In genomic region chr10:21204496-21205085, GRCm38 (mm10) we compare ENCODE assay signal across 27 mouse cellular contexts. TPM values are rescaled to one million over a fixed set of nuclear protein-coding genes. Genes with fewer than 3 reads are reported as not detected.
DNase-seq lines count a peak whose midpoint lies in the region; ATAC-seq lines count a peak whose summit lies in the region.
"Had no signal": no experiment of that assay in that cellular context is flagged by ENCODE, and none has a peak within 500 bp of the region (broad histone marks: within the 10 kb centered on the region; RNA-seq: fewer than 3 reads in every experiment).

No protein-coding gene starts in this region.

- H3K27ac ChIP-seq in liver, embryonic 12.5 days: no peak overlapping the region
- H3K27ac ChIP-seq: embryonic facial prominence, embryonic 13.5 days; forebrain, embryonic 10.5 days; forebrain, embryonic 15.5 days; hindbrain, embryonic 10.5 days; hindbrain, embryonic 15.5 days; intestine, embryonic 15.5 days; layer of hippocampus, adult 2 months; liver, embryonic 13.5 days; midbrain, embryonic 13.5 days; stomach, postnatal 0 days had no signal

- H3K9me3 ChIP-seq in liver, embryonic 12.5 days (replicated peaks): no peaks in the 10 kb centered on the region
- H3K9me3 ChIP-seq: embryonic facial prominence, embryonic 13.5 days; forebrain, embryonic 10.5 days; forebrain, embryonic 15.5 days; hindbrain, embryonic 10.5 days; hindbrain, embryonic 15.5 days; intestine, embryonic 15.5 days; liver, embryonic 13.5 days; midbrain, embryonic 13.5 days had no signal

- peak; percentile 1 to 46 for DNase-seq in adrenal gland, postnatal 36 days
- no peak for DNase-seq in adrenal gland, postnatal 25 days
- DNase-seq in natural killer cell, adult 2 months (ENCODE audit: low spot score in 2 of 2): peak; percentile 70 to 84
- DNase-seq in c-Kit-positive CD71-positive TER-119-positive erythroid progenitor cells, embryonic 14.5 days (ENCODE audit: low spot score): no peak
- DNase-seq: cerebellum, adult 9-11 months; heart, postnatal 14 days; kidney, adult 2 months; kidney, postnatal 36 days; left cerebral cortex, postnatal 4 days; liver, embryonic 13.5 days; lung, adult 18-20 months; right cerebral cortex, adult 18-20 months; right cerebral cortex, postnatal 4 days had no signal

- no peak overlapping the region for H3K9ac ChIP-seq in liver, embryonic 12.5 days
- H3K9ac ChIP-seq: embryonic facial prominence, embryonic 13.5 days; forebrain, embryonic 15.5 days; hindbrain, embryonic 15.5 days; intestine, embryonic 15.5 days; liver, embryonic 13.5 days; midbrain, embryonic 13.5 days had no signal

- ATAC-seq in CD4-positive, CD25-positive, alpha-beta regulatory T cell, adult 4 months: peak; percentile 40
- ATAC-seq in inflammation-experienced regulatory T-cells, adult 6 months: peak; percentile 61
- no peak for ATAC-seq in liver, embryonic 12.5 days
- ATAC-seq: forebrain, embryonic 15.5 days; intestine, embryonic 15.5 days; lung, postnatal 0 days; midbrain, embryonic 13.5 days had no signal

- WGBS in liver, embryonic 12.5 days (ENCODE audit: insufficient replicate concordance): 36% methylated on average over 10 of the region's 10 CpGs

- H3K4me1 ChIP-seq in liver, embryonic 12.5 days: peaks cover 17% of the 10 kb centered on the region
- H3K4me1 ChIP-seq: embryonic facial prominence, embryonic 13.5 days; forebrain, embryonic 10.5 days; forebrain, embryonic 15.5 days; hindbrain, embryonic 10.5 days; hindbrain, embryonic 15.5 days; intestine, embryonic 15.5 days; midbrain, embryonic 13.5 days had no signal

- H3K27me3 ChIP-seq in liver, embryonic 12.5 days (replicated peaks): no peaks in the 10 kb centered on the region
- H3K27me3 ChIP-seq: CH12.LX; embryonic facial prominence, embryonic 13.5 days; forebrain, embryonic 15.5 days; hindbrain, embryonic 15.5 days; intestine, embryonic 15.5 days; liver, embryonic 13.5 days; midbrain, embryonic 13.5 days had no signal

- no peak overlapping the region for H3K4me3 ChIP-seq in liver, embryonic 12.5 days
- H3K4me3 ChIP-seq: embryonic facial prominence, embryonic 13.5 days; forebrain, embryonic 10.5 days; forebrain, embryonic 15.5 days; hindbrain, embryonic 10.5 days; hindbrain, embryonic 15.5 days; intestine, embryonic 15.5 days; layer of hippocampus, adult 2 months; liver, embryonic 13.5 days; midbrain, embryonic 13.5 days had no signal

- H3K4me2 ChIP-seq in liver, embryonic 12.5 days: no peak overlapping the region
- H3K4me2 ChIP-seq: embryonic facial prominence, embryonic 13.5 days; forebrain, embryonic 15.5 days; hindbrain, embryonic 15.5 days; intestine, embryonic 15.5 days; liver, embryonic 13.5 days; midbrain, embryonic 13.5 days had no signal

- H3K36me3 ChIP-seq in liver, embryonic 12.5 days: no peaks in the 10 kb centered on the region
- H3K36me3 ChIP-seq: embryonic facial prominence, embryonic 13.5 days; forebrain, embryonic 10.5 days; forebrain, embryonic 15.5 days; hindbrain, embryonic 10.5 days; hindbrain, embryonic 15.5 days; intestine, embryonic 15.5 days; liver, embryonic 13.5 days; midbrain, embryonic 13.5 days had no signal

RNA-seq across cellular contexts. Expression of gene Myb, which starts 43.8 kb away (rescaled TPM):
- total RNA-seq in adrenal gland, postnatal 36 days (2021): under 1 TPM; 0.10 to 0.16 TPM
- total RNA-seq in adrenal gland, postnatal 25 days (2021): 0.21 and 0.38 TPM in 2 replicates
- 1 to 10 TPM; 6.6 to 7.6 TPM for polyA plus RNA-seq in CD4-positive, CD25-positive, alpha-beta regulatory T cell, adult 4 months (2017; shearing (Covaris generic))
- 1 to 10 TPM; 6.7 to 8.2 (median 7.3) TPM for polyA plus RNA-seq in inflammation-experienced regulatory T-cells, adult 6 months (2017; shearing (Covaris generic))
- polyA plus RNA-seq in liver, embryonic 12.5 days (2016; fragmentation: Nextera tagmentation; extraction: Ambion mirVana): 24.3 and 24.7 TPM in 2 replicates

Comparison
In these comparisons a context has a peak if more than half of its experiments do, and no peak if none do; other contexts are left out.
1. DNase-seq: peak in adrenal gland, postnatal 36 days (2 of 2) and natural killer cell, adult 2 months (2 of 2); none in adrenal gland, postnatal 25 days (single experiment) and c-Kit-positive CD71-positive TER-119-positive erythroid progenitor cells, embryonic 14.5 days (single experiment).